Mouse (Mus musculus) cerebellum, adult 18-20 months (tissue): ENCODE measurements around the gene Nfic.

Experiments
- DNase-seq, 2 experiments: peaks; one replicate each; pipeline ENCODE4 v3.0.0; 2021

Nfic gene

GRCm38 (mm10) chr10:81379809-81380378, 75.5 kb downstream of the Nfic start:
- DNase-seq, result no peak

GRCm38 (mm10) chr10:81379183-81379553, 76.3 kb downstream of the Nfic start:
- no peak for DNase-seq

DNA sequence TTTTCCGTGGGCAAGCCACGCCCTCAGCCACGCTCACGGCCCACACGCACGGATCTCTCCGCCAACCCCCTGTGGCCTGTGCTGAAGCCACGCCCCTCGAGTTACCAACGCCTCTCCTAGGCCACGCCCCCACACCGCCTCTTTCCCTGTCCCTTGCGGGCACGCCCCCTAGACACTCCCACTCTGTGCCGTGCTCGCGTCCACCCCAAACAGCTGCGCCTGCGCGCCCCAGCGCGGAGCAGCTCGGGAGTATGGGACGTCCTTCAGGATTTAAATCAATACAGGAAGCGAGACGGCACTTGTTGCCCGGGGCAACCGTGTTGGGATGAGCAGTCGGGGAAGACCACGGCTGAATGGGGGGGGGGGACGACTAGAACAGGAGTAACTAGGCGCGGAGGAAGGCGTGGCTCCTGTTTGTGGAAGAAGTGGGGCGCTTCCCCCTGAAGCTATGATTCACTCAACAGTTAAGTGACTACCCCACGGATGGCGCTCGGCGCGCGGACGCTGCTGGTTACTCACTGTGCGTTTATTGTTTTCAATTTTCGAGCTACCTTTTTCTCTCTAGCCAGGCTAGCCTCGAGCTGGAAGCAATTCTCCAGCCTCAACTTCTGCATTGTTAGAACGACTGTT, 76.8 kb downstream of the Nfic start:
- peak; percentile 100 for DNase-seq

DNA sequence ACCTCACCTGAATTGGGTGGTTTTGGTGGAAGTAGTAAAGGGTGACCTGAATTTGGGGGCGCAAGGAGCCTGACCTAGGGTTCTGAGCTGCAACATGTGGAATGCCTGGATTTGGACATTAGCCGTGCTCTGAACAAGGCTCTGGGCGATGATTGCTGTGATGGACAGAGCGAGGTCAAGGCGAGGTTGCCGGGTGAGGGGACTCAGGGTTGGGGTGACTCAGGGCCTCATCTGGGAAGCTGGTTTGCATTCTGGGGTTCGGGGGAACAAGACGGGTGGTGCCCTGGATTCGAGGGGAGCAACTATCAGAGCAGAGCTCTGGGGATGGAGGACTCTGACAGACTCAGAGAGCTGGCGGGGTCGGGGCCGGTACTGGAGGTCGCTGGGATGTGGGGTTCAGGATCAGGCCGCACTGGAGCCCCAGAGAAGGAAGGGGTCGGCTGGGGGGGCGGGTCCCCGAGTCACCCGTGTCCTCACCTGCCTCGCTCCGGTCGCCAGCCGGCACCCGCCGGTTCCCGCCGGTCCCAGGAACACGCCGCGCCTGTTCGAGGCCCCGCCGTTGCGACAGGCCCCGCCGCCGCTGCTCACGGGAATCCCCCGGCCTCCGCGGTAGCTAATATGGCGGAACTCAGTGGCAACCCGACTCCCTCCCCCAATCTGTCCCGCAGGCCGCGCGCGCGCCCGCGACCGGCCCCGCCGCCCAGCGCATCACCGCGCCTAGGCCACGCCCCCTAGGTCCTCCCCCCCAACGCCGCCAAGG, 77.5 kb downstream of the Nfic start, which contains the start of gene Fzr1:
TSS of gene Fzr1 (minus strand) at position 724 of the 760 bp plus-strand sequence.
- DNase-seq, result no peak

DNA sequence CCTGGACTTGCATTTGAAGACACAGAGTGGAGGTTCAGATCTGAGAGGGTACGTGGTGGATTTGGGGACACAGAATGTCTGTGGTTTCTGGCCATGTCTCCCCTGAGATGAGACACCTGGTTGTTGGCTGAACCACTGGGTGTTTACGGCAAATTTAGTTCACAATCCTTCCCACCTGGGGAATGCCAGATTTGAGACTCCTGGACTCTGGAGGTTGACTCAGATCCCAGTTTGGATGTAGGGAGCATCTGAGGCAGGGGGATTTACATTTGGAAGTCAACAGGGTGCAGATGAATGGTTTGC, 78.1 kb downstream of the Nfic start:
- DNase-seq, result no peak

GRCm38 (mm10) chr10:81376561-81377361, 78.7 kb downstream of the Nfic start:
- no peak for DNase-seq

GRCm38 (mm10) chr10:81375322-81375721, 80.1 kb downstream of the Nfic start:
- no peak for DNase-seq

DNA sequence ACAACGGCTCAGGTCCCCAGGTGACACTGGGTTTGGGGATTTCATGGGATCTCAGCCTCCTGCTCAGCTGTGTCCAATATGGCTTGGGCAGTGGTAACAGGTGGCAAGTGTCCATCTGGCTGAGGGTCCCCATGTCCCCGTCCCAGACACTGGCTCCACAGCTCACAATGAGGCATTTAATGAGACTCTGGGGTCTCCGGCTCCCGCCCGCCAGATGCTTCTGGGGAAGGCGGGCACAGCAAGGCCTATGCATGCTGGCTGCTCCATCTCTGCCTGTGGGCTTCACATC, 88.3 kb downstream of the Nfic start:
- no peak for DNase-seq

- no peak for DNase-seq
These were observed 88.8 kb downstream of the Nfic start for GRCm38 (mm10) chr10:81366477-81367206.

DNA sequence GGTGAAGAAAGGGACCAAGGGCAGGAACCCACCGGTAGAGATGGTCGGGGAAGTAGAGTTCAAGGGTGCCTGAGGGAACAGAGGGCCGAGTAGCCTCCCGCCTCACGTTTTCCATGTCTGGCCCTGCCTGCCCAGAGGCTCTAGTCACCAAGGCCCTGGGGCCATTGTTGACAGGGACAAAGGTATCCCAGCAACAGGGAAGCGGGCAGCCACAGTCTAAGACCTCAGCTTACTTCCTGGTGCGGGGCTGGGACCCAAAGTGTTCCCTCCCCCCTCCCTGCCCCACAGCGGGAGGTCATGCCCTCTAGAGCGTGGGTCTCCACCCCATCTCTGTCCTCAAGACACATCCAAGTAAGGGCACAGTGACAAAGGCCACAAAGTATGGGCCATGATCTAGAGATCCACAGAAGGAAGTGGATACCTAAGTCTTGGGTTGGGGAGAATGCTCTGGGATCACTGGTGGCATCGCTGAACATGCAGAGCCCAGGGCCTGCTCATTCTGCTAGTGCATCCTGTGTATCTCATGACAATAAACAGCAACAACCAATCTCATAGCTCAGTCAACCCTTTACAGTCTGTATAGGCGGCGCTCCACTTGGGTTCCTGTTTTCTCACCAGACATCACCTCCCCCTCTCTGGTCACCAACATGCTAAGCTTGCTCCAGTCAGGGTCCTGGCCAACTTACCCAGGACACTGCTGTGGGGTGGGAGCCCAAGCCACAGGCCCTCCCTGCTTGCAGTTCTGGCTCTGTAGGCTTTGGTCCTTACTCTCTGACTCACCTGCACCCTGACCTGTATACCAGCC, 89.6 kb downstream of the Nfic start, which contains the start of gene 4930404N11Rik:
TSS of gene 4930404N11Rik (minus strand) at position 145 of the 805 bp plus-strand sequence.
- no peak for DNase-seq

- DNase-seq, result no peak
These were observed 90.4 kb downstream of the Nfic start for GRCm38 (mm10) chr10:81365073-81365472.

DNA sequence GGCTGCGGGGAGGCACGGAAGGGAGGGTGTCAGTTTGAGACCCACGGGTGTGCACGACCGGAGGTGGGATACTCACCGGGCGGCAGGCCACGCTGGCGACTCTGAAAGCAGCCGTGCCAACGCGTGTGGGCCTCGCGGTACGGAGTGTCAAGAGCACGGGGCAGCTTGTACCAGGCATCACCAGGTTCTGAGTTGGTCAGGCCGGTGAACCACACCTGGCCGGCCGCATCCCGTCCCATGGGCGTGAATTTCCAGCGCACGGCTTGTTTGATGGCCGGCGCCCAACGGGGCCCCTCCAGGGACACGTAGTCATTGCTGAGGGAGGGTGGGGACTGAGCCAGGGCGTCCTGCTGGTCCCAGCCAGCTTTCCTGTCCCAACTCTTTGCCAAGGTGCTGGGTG, 90.8 kb downstream of the Nfic start:
- no peak for DNase-seq

DNA sequence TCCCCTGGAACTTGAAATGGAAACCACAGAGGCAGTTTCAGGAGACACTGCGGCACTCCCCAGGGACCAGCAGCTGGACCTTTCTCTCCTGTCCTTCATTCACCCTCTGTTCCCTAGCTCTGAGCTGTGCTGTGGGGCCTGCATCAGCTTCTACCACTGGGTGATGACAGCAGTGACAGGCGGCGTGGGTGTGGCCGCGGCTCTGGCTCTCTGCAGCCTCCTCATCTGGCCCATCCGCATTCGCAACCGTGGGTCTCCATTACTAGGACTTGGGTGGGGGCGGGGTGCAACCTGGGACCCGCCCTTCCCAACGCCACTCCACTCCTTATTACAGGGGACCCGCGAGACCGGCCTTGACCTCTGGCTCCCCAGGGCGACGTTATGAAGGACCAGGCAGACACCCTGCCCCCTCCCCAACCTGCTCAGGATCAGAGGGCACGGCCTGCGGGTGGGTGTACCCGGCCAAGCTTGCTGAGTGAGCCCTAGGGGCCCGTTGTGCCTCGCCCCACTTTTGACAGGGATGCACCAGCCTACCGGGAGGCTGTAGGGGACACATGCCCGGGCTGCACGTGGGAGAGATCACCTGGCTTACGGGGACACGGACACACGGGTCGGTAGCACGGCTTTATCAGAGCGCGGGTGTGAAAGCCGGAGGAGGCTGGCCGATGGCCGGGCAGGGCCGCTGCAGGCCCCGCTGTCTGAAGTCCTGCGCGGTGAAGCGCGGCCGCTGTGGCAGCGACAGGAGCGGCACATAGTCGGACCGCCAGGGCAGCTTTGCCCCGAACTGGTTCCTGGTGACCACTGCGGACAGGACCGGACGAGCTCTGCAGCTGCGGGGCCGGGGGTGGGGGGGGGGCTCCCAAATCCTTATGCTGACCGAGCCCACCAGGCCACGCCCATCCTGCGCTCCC, 91.7 kb downstream of the Nfic start:
- DNase-seq, result no peak

- DNase-seq, result no peak
These were observed 93.0 kb downstream of the Nfic start for GRCm38 (mm10) chr10:81362336-81362949.

DNA sequence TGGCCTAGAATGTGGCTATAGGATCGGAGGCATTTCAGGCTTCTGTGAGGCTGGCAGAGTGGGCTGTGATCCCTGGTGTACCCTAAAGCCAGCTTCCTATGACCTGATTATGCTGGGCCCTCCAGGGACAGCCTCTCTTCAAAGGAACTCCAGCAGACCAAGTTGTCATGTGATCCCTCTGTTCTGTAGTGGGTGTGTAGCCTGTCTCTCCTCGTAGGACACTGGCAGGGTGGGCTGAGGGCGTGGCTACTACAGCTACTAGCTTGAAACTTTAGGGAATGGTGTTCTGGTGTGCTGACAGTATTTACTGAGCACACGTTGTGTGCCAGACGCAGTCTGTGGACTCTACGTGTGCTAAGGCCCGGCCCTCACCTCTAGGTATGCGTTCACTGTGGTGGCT, 94.7 kb downstream of the Nfic start:
- DNase-seq, result no peak

DNA sequence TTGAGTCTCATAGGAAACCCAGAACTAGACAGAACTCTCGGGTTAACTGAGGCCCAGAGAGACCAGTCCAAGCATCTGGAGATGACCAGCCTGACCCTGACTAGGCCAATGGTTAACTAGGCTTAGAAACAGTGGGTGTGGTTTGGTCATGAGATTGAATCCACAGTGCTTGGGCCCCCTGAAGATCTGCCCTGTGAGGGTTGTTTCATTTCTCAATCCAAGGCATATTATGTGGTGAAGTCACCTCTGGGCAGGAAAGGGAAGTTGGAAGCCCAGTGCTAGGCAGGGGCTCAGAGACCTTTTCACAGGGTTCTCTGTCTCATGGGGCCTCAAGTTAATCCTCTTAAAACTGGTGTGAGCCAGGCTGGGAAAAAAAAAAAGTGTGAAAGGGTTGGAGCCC, 96.6 kb downstream of the Nfic start:
- no peak for DNase-seq

DNA sequence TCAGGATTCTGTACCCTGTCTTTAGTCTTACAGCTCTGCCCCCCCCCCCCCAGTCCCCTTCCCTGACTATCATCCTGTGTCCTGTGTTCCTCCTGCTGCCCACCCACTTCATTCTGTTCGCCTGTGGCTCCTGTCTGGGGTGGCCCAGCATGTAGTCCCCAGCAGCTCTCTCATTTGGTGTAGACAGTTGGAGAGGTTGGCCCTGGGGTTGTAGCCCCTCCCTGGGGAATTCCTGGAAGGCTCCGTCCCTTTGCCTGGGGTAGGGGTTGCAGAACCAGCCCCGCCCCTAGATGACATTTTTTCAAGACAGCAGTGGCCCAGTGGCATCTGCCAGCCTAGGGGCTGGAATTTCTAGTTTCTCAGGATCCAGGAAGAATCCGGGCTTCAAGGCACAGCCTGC, 97.2 kb downstream of the Nfic start:
- DNase-seq, result no peak

DNA sequence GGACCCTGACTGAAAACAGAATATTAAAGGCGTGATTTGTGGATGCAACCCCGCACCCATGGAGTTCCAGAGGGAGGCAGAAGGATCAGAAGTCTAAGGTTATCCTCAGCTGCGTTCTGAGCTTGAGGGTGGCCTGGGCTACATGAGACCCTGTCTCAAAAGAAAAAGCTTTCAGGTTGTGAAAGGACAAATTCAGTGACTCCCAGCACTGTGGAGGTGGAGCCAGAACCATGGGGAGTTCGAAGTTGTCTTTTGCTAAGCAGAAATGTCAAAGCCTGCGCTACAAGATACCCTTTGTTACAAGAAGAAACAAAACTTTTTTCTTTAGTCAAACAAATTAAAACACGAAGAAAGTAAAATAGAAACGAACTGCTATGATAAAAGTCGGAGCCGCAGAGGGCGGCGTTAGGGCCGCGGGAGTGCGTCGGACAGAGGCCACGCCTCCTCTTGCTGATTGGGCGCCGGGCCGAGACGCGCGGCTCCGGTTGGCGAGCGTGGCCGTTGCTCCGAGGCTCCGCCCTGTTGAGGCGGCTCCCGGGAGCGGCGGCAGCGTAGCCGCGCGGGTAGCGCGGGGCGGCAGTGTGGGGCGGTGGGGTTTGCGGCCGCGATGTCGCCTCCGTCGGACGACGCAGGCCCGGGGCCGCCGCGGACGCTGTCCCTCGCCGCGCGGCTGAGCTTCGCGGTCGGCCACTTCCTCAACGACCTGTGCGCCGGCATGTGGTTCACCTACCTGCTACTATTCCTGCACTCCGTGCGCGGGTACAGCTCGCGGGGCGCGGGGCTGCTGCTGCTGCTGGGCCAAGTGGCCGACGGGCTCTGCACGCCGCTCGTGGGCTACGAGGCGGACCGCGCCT, 98.2 kb downstream of the Nfic start, which contains the start of gene Mfsd12:
TSS of gene Mfsd12 (plus strand) at position 501 of the 854 bp plus-strand sequence.
- peak; percentile 93 to 96 for DNase-seq

DNA sequence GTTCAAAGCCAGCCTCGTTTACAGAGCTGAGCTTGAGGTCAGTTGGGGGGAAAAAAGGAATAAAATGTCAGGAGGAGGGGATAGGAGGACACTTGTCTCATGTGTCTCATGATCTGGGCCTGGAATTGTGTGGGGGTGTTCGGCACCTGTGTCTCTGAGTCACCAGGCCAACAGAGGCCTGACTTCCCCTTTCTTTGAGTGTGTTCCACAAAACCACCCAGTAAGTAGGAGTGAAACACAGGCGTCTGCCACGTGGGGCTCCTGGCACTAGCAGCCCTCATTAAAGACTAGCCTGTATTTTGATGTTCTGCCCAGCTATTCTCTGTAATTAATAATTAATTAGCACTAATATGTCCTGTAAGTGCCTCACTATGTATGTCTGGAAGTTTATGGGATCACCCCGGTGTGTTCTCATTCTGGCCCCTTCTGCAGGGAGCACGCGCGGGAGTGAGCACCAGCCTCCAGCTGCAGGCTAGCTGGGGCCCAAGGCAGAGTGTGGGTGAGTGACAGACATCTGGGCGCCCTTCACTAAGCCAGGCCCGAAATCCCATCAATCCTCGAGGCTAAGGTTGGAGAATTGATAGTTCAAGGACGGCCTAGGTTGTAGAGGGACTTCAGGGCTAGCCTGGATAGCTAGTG, 99.0 kb downstream of the Nfic start:
- DNase-seq, result no peak
